Mouse (Mus musculus) E14TG2a.4 (cell line): ENCODE data around the gene Ntm.

Experiments
- H3K27me3 ChIP-seq: 2 replicates; pipeline ENCODE4 v1.6.1; 2014; ENCODE audit warnings: low read length, control low read depth; ENCODE audit not compliant: insufficient read depth
- H3K36me3 ChIP-seq: 2 replicates; pipeline ENCODE4 v1.6.1; 2014; ENCODE audit warnings: low read length, control low read depth; ENCODE audit not compliant: insufficient read depth
- H3K4me1 ChIP-seq: replicated peaks from 2 replicates; pipeline ENCODE4 v1.6.1; 2014; ENCODE audit warnings: low read depth, low read length, control low read depth
- H3K4me3 ChIP-seq: replicated peaks from 2 replicates; pipeline ENCODE4 v1.5.1; 2014; ENCODE audit warnings: mild to moderate bottlenecking, low read length
- H3K9me3 ChIP-seq: 2 replicates; pipeline ENCODE4 v1.6.1; 2014; ENCODE audit warnings: low read length, control low read depth
- CTCF ChIP-seq: conservative IDR thresholded peaks from 2 replicates; pipeline ENCODE4 v1.5.1; 2014; ENCODE audit warnings: low read length
- NANOG ChIP-seq: IDR thresholded peaks from 2 replicates; pipeline ENCODE4 v1.6.1; 2014; ENCODE audit warnings: borderline replicate concordance, low read length, mixed read lengths
- POU5F1 ChIP-seq: IDR thresholded peaks from 2 replicates; pipeline ENCODE4 v1.6.1; 2014; ENCODE audit warnings: low read length, borderline replicate concordance

Gene Ntm

DNA sequence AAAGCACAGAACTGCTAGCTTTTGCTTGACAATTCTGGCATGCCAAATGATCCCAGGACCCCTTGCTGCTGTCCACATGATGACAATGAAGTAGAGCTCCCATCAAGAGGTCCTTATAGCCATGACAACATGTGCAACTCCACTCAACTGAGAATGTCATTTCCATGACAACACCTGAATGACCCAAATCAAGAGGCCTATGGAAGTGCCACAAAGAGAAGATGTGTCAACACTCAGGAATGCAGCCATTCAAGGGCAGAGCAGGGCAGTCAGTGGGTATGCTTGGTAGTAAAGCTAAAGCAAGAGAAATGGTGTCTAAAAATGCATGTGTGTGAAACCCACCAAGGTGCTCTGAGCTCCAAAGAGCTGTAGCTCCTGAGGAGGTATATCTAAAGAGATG, 870.5 kb downstream of the Ntm start:
- no peaks in the 10 kb centered on the region for H3K27me3 ChIP-seq
- TF ChIP-seq CTCF: no peak
- no peaks in the 10 kb centered on the region for H3K36me3 ChIP-seq
- H3K9me3 ChIP-seq: no peaks in the 10 kb centered on the region
- no peak overlapping the region for H3K4me3 ChIP-seq
- H3K4me1 ChIP-seq: no peaks in the 10 kb centered on the region

DNA sequence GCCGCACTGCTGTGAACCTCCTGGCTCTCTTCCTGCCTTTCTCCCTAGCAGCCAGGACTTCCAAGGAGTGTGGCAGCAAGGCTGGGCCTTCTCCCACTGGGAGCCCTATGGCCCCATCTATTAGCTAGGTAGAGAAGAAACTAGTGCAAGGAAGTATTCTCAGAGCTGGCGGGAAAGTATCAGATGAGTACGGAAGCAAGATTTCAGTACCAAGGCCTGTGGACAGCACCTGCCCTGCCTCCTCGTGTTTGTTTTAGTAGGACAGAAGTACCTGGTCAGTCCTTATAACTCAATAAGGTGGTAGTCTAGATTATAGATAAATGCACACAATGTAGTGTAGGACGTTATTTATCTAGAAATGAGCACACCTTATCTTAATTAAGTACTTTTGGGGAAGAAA, 874.3 kb downstream of the Ntm start:
- no peak overlapping the region for H3K4me3 ChIP-seq
- no peak for TF ChIP-seq CTCF
- no peaks in the 10 kb centered on the region for H3K4me1 ChIP-seq
- no peaks in the 10 kb centered on the region for H3K9me3 ChIP-seq
- H3K27me3 ChIP-seq: no peaks in the 10 kb centered on the region
- H3K36me3 ChIP-seq: no peaks in the 10 kb centered on the region

DNA sequence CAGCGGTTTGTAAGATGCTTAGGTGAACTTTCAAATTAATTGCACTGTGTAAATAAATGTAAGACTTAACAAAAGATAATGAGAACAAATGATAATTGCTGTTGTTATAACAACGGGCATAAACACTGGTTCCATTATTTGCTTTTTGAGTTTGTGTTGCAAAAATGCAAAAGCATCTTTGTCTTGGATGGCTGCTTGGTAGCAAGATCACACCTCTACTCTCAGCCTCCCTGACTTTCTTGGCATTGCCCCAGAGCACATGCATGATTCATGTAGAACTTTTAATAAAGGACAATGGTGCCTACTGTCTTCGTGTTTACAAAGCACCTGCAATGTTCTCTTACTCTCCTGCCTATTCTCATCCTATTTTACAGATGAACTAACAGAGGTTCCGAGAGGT, 875.3 kb downstream of the Ntm start:
- Histone ChIP-seq H3K4me3 (no peak overlapping the region), H3K4me1 (no peaks in the 10 kb centered on the region), H3K36me3 (no peaks in the 10 kb centered on the region), H3K9me3 (no peaks in the 10 kb centered on the region), H3K27me3 (no peaks in the 10 kb centered on the region)
- TF ChIP-seq CTCF: no peak
- no peak for TF ChIP-seq NANOG
- TF ChIP-seq POU5F1: no peak

DNA sequence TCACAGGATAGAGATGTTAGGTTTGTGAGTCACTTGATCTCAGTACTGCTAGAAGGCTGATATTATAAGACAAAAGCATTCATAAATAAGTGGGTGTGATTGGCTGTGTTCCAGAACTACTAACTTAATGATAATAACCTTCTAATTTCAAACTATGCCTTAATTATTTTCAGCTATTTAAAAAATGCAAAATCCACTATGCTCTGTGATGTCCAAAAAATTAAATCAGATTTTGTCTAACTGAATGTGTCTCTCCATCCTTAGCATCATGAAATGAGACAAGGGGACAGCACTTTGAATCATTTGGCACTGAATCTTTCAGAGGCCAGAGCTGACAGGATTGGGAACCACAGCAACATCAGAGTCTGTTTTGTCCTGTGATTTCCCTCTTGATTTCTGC, 875.8 kb downstream of the Ntm start:
- no peaks in the 10 kb centered on the region for H3K27me3 ChIP-seq
- no peak for TF ChIP-seq POU5F1
- no peak for TF ChIP-seq CTCF
- TF ChIP-seq NANOG: no peak
- no peaks in the 10 kb centered on the region for H3K4me1 ChIP-seq
- H3K36me3 ChIP-seq: no peaks in the 10 kb centered on the region
- no peak overlapping the region for H3K4me3 ChIP-seq
- H3K9me3 ChIP-seq: no peaks in the 10 kb centered on the region

DNA sequence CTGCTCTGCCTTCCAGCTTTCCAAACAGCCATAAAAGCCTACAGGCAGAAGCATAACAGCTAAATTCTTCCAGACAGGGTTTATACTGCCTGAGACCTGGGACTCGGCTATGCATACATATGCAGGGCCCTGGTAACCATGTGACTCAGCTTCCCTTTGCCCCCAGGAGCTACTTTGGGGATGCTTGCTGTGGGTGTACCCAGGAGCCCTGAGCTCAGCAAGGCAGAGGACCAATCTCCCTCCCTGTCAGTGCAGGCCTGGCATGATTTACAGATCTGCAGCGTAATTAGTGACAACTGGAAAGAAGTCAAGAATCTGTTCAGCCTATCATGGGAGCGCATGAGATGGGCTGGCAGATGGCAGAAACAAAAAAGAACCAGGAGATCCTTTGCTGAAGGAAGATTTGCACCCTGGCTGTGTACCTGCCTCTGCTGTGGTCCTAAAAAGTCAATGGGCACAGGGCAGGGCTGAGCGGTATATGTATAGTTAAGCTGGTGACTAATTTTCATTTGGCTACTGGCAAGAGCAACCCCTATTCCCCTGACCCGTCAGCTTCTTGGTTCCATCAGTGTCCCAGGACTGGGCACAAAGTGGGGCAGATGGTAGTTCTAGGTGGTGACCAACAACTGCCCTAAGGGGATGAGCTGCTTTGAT, 886.9 kb downstream of the Ntm start:
- no peaks in the 10 kb centered on the region for H3K4me1 ChIP-seq
- no peak for TF ChIP-seq NANOG
- no peak for TF ChIP-seq POU5F1
- TF ChIP-seq CTCF: no peak
- no peaks in the 10 kb centered on the region for H3K9me3 ChIP-seq
- H3K27me3 ChIP-seq: no peaks in the 10 kb centered on the region
- no peaks in the 10 kb centered on the region for H3K36me3 ChIP-seq
- H3K4me3 ChIP-seq: no peak overlapping the region

DNA sequence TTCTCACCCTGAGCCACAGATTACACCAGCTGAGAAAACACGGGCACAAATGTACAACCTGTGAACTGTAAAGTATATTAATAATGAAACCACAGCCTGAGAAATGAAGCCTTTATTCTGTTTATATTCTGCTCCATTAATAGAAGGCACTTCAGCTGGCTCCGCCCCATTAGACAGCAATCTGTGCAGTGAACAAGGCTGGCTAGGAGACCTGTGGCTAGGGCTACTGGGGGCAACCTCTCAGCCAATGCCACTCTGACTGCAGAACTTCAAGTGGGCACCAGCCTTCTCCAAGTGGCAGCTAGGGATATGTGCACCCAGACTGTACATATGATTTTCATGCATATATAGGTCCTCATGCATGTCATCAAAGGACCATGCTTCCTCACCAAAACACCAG, 887.7 kb downstream of the Ntm start:
- no peaks in the 10 kb centered on the region for H3K36me3 ChIP-seq
- no peaks in the 10 kb centered on the region for H3K27me3 ChIP-seq
- H3K4me1 ChIP-seq: no peaks in the 10 kb centered on the region
- H3K4me3 ChIP-seq: no peak overlapping the region
- no peaks in the 10 kb centered on the region for H3K9me3 ChIP-seq
- TF ChIP-seq NANOG: no peak
- no peak for TF ChIP-seq POU5F1

GRCm38 (mm10) chr9:29074494-29074893, 888.4 kb downstream of the Ntm start:
- Histone ChIP-seq H3K36me3 (no peaks in the 10 kb centered on the region), H3K27me3 (no peaks in the 10 kb centered on the region), H3K4me1 (no peaks in the 10 kb centered on the region), H3K4me3 (no peak overlapping the region), H3K9me3 (no peaks in the 10 kb centered on the region)
- TF ChIP-seq CTCF (no peak), NANOG (no peak), POU5F1 (no peak)

DNA sequence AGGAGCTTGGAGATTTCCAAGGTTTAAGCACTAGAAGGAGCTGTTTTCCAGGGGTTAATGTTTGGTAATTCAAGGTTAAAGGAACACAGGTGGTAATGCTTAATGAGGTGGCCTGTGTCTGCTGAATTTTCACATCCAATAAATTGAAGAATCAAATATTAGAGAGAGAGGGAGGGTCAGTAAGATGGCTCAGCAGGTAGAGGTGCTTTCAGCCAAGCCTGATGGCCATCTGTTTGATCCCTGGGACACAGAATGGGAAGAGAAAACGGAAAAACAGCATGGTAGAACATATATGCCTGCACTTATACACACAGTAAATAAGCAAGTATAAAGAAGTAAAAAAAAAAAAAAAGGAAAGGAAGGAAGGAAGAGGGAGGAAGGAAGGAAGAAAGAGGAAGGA, 890.9 kb downstream of the Ntm start:
- no peak overlapping the region for H3K4me3 ChIP-seq
- H3K36me3 ChIP-seq: no peaks in the 10 kb centered on the region
- no peaks in the 10 kb centered on the region for H3K27me3 ChIP-seq
- TF ChIP-seq NANOG (no peak), POU5F1 (no peak), CTCF (no peak)
- no peaks in the 10 kb centered on the region for H3K4me1 ChIP-seq
- no peaks in the 10 kb centered on the region for H3K9me3 ChIP-seq

GRCm38 (mm10) chr9:29067572-29067971, 895.4 kb downstream of the Ntm start:
- no peak for TF ChIP-seq NANOG
- Histone ChIP-seq H3K9me3 (no peaks in the 10 kb centered on the region), H3K27me3 (no peaks in the 10 kb centered on the region), H3K4me3 (no peak overlapping the region), H3K36me3 (no peaks in the 10 kb centered on the region), H3K4me1 (no peaks in the 10 kb centered on the region)
